Mouse (Mus musculus): ENCODE results near the gene Gm3646.

GRCm38 (mm10) chr1:39804789-39805188 lies 343 bp downstream of the Gm3646 start:
- TF ChIP-seq POLR2A (IDR thresholded peaks at IDR 0.05; ENCODE audit: borderline replicate concordance, extremely low read depth, insufficient read depth, insufficient read length, poor library complexity, severe bottlenecking) (no peak), CTCF (IDR thresholded peaks at IDR 0.05; ENCODE audit: borderline replicate concordance, extremely low read depth, insufficient read depth, insufficient read length) (no peak)

Measured in brain, embryonic 14.5 days (tissue).